Mouse (Mus musculus) gastrocnemius, postnatal 25 days (tissue): ENCODE results near the gene Synj2. TPM values are rescaled to one million over a fixed set of nuclear protein-coding genes. Genes with fewer than 3 reads are reported as not detected.

Source experiments
- DNase-seq: peaks from one replicate; pipeline ENCODE4 v3.0.0; 2022
- total RNA-seq, 2 experiments: library from RNA; stranded (reverse); gene quantifications; 1 replicate in 1 of 2; 2 replicates in 1 of 2; pipeline ENCODE4 v1.2.3; 2021

Synj2 gene
- total RNA-seq, 2 experiments from 2014 or later, result 35.8 to 48.7 TPM

DNA sequence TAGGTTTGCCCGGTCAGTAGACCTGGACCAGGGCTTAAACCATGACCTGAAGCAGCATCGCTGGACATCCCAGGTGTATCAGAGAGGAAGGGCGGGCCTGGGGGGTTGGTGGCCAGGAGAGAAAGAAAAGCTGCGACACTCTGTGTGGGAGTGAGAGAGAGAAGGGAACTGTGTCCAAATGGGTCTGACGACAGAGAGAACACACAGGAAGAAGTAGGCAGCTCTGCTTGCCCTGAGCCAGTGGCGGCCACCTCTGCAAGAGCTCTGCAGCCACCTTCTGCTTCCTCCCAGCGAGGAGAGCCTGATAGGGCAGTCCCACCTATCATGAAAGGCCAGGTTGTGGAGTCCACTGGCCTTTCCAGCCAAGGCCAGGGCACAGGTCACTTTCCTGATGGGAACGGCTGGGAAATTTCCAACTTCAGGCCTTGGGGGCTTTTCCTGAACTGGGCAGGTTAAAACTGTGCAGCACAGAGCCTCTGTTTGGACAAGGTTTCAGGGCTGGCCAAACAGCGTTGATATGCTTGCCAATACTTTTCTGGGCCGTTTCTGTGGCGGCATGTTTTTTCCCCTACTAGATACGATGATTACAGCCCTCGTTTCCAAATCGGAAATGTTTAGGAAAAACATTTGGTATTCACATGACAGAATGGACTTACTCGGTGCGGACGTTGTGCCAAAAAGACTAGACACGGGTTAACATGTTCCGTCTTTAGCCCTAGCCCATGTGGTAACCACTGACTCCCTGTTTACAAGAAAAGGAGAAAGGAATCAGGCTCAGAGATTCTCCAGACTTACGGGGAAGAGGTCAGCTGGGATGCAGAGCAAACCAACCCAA is 35.4 kb downstream of the Synj2 start:
- no peak for DNase-seq

DNA sequence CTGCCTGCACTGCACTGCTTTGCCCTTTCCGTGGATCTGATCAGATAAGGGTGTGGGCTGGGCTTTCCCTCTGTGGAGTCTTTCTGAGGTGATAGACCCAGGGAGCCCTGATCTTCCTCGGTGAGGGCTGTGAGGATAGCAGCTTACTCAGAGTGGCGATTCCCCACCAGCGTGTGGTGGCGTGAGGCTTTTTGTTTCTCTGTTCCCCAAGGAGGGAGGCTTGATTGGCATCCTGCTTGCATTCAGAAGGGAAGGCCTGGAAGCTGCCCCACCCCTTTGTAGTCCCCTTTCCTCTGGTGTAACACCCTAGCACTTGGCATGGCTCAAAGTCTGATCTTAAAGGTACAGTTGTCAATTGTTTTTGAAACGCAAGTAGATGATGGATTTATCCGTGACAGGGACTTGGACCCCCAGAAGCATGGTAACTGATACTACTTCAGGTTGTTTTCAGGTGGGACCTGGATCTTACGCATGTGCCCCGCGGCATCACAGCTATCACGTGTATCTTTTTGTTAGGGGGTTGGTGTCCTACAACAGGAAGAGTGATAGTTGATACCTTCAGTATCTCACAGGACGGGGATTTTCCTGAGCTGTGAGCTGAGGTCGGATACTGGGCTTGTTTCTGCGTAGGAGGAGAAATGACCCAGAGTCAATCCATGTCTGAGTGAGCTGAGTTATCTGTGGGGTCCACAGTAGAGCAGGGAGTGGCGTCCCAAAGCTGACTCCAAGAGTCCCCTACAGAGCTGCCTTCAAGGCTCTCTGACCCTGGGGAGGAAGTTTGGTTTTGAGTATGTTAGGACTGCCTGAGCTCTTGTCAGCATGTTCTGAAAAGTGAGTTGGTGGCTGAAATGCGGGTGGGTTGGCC is 36.2 kb downstream of the Synj2 start:
- peak; percentile 55 for DNase-seq

DNA sequence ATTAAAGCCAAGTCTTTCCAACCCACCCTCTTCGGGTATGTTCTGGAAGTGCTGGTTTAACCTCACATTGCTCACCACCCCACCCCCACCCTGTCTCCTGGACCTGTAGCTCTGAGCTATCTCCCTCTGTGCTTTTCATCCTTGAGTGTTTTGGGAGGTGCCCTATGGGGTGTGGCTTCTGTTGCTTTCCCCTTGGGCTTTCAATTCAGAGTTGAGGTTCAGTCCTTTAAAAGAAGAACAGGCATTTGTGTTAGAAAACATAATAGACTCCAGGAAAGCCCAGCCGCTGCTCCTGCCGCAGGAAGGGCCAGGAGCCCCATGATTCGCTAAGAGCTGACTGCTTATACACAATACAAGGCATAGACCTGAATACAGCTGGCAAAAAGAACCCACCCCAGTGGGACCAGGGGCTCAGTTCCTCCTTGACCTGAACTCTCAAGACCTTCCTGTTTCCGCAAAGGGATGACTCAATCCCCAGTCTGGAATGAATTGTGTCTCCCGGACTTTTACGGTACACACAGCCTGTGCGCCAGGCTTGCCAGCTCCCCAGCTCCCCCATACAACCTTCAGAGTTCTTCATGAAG is 36.9 kb downstream of the Synj2 start:
- no peak for DNase-seq

DNA sequence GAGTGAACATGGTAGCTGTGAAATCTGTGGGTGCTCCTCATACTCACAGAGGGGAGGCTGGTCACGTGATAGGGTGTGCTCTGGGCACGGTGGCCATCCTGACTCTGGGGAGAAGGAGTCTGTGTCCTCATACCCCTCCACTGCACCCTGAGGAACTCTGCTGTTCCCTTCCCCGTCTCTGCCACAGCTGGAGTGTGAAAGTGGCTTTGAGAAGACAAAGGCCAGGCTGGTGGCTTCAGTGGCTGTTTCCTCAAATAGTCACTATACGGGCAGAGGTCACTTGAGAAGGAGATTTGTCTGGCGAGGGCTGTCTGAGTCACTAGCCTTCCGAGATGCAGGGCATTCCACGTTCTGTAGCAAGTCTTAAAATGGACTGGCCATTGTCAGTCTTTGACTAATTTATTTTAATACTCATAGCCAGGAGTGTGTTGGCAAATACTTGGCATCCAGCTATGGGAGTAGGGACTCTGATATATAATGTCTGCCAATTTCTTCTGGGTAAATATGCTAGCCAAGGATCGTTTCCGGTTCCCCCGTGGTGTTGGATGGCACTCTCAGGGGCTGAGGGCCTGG is 37.5 kb downstream of the Synj2 start:
- DNase-seq, result no peak

DNA sequence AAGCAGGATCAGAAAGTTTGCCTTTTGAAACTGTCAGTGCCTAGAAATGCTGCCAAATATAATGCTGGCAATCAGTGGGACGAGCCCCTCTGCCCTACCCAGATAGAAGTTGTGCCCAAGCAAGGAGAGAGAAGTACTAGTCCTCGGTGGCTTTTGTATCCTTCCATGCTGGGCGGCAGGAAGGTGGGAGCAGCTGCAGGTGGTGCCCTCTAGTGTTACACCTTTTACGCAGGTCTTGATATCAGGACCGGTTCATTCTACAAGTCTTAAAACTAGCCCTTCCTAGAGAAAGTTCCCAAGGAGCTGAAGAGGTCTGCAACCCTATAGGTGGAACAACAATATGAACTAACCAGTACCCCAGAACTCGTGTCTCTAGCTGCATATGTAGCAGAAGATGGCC is 39.8 kb downstream of the Synj2 start:
- DNase-seq, result no peak

DNA sequence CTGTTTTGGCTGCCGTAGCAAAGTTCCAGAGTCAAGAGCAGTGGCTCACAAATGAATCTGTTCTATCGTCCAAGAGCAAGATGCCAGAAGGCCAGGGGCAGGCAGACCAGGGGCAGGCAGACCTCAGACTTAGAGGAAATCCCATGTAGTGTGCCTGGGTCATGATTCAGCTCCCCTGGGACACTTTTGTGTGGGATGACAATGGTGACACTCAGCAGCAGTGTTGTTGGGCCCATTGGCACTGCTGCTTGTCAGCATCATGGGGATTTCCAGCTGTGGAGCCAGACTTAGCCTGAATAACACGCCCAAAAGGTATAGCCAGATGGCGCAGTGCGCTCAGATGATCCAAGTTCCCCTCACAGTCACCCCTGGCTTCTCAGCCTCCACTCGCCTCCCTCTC is 42.1 kb downstream of the Synj2 start:
- no peak for DNase-seq

DNA sequence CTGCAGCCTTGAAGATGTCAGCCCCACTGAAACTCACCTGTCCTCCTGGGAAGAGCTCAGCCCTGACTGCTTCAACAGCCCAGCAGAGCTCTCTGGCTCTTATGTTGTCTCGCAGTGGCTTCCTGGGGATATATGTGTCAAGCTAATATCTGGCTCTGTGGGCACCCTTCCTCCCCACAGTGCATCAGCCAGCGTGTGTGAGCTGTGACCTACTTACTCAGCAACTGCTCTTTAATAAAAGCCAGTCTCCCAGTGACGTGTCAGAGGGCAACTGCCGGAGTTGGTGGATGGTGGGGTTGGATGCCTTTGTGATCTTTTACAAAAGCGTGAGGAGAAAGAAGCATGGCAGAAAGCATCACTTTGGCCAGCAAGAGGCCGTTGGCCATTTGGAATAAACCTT is 42.8 kb downstream of the Synj2 start:
- no peak for DNase-seq

DNA sequence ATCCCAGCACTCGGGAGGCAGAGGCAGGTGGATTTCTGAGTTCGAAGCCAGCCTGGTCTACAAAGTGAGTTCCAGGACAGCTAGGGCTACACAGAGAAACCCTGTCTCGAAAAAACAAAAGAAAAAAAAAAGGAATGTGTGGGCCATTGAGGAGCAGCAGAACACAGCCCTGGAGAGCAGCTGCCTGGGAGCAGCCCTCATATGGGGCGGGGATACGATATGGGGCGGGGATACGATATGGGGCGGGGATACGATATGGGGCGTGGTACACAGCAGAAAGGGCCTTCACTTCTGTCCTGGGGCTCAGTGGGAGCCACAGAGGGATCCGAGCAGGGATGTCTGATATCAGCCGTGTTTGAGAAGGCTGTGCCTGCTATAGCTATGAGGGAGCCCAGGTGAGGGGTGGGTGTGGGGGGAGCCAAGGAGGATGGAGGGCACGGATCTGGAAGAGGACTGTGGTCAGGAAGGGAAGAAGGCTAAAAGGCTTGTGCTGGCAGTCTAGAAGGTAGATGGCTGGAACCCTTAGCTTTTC is 43.7 kb downstream of the Synj2 start:
- DNase-seq, result no peak

DNA sequence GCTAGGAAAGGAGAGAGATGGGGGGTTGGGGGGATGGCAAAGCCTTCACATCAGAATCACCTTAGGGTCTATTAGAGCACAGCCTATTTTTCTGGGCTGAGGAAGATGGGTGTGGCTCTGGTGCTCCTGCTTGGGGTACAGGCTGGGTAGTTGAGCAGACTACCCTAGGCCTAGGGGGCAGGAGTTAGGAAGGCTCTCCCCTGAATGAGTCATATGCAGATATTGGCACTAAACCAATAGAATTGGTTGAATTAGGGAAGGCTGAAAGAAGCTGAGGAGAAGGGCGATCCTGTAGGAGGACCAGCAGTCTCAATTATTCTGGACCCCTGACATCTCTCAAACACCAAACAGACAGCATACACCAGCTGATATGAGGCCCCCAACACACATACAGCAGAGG is 44.2 kb downstream of the Synj2 start:
- DNase-seq, result no peak

DNA sequence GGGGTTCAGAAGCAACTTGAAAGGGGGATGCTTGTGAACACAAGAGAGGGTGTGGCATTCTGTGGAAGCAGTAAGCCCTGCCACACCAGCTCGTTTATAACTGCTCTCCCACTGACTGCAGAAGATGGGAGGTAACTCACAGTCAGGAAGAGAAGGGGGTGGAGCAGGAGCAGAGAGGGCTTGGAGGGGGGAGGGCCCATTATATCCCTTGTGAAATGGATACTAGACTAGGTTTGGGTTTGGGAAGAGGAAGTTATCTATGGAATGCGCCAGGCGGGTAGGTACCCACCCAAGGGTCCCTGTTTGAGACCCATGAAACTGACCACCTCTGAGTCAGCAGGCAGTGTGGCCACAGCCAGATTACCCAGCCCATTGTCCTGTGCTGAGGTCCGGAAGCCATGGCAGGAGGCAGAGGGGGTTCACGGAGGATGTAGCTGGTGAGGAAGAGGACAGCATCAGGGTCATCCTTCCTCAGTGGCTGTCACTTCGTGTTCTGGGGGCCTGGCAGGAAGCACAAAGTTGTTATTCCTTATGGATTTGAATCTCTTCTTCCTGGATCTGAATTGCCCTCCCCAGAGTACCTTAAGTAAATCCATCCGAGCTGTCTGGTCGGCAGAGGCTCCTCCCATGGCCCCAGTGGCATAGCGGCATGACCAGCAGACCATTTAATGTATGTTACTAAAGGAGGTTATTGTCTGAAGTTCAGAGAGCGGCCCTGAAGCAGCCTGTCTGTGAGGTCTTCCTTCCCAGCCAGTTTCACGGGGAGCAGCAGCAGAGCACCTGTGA is 46.4 kb downstream of the Synj2 start:
- DNase-seq, result peak; percentile 4

DNA sequence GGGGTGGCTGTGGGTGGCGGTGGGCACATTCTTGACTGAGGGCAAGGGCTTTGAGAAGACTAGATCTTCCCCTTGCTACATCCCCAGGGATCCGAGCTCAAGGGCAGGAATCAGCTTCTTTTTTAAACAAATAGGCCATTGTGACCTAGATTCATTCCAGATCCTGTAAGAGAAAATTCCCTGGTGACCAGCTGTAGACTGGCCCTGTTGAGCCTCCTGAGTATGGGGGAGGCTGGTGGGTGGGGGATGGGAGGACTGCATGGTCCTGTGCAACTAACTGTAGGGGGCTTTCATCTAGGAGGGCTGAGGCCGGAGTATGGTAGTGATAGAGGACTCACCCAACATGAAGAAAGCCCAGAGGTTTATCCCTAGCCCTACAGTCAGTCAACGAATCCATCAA is 47.0 kb downstream of the Synj2 start:
- DNase-seq, result no peak

DNA sequence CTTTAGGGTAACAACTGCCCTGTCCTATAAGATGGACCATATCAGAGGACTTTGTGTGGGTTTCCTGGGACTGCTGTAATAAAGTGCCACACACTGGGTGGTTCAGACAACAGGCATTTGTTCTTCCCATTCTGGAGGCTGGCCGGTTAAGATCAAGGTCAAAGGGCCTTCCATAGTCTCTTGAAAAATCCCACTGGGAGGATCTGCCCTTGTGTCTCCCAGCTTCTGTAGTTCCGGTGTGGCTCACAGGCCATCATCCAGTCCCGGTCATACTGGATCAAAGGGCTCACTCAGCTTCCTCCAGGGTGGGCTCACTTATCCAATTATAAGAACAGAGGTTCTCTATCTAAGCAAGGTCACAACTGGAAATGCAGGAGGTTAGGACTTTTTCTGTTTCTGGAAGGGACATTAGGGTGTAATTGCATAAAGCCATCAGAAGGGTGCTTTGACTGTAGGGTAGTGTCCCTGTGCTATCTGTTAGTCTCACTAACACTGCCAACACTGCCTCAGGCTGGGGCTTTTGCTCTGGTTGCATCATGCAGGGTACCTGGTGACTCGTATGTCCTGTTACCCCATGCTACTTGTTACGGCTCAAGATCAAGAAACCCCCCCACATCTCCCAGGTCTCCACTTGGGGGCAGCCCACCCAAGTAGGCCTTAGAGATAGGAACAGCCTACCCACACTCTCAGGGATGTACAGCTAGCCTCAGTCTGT is 51.9 kb downstream of the Synj2 start:
- no peak for DNase-seq

DNA sequence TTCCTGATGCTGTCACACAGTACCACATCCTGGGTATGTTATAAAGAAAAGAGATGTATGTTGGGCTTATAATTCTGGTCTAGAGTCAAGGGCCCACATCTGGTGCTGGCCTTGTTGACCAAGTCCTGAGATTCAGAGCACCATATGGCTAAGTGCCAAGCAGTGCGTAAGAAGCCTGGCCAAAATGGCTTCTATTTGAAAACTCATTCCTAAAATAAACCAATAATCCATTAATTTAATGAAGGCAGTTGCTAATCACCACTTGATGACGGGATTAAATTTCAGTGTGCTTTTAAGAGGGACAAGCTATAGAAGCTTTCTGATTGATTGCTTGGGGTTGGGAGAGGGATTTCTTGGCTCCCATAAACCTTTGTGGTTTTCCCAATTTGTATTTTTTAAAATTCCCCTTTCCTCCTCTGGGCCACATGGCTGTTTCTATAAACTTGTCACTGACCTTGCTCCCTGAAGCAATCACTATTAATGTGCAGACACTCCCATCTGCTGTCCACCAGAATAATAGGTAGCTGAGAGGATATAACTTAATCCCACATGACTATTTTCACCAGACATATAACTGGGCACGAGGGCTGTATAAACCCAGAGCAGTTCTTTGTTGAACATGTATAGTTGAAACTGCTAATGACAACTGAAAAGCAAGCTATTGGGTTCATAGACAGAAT is 52.6 kb downstream of the Synj2 start:
- no peak for DNase-seq

DNA sequence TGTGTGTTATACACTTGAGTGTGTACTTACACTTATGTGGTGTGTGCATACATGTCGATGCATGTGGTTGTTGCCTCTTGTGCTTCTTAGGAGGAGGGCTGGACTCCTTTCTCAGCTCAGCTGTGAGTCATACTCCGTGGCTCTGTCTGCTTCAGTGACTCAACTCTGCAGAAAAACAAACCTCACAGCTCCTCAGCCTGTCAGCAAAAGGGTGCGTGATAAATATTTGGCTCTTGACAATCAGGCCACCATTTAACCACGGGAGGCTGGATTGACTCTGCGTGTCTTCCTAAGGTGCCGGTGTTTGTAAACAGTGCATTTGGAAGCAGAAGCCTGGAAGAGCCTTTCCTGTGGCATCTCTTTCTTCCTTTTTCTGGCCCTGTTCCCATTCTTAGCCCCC is 53.5 kb downstream of the Synj2 start:
- DNase-seq, result no peak

DNA sequence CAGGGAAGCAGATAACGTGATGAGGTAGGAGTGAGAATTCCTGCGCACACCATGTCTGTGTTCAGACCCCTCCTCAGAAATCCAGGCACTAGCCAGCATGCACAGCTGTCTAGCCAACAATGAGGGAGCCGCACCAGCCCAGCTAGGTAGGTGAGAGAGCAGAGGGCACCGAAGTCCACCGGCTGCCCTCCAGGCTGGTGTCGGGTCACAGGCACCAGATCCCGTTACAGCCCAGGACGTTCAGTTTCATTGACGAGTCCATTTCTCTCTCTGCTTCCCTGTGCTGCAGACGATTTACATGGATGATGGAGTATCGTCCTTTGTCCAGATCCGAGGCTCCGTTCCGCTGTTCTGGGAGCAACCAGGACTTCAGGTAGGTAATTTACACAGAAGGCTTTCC is 55.5 kb downstream of the Synj2 start:
- DNase-seq, result peak; percentile 68

DNA sequence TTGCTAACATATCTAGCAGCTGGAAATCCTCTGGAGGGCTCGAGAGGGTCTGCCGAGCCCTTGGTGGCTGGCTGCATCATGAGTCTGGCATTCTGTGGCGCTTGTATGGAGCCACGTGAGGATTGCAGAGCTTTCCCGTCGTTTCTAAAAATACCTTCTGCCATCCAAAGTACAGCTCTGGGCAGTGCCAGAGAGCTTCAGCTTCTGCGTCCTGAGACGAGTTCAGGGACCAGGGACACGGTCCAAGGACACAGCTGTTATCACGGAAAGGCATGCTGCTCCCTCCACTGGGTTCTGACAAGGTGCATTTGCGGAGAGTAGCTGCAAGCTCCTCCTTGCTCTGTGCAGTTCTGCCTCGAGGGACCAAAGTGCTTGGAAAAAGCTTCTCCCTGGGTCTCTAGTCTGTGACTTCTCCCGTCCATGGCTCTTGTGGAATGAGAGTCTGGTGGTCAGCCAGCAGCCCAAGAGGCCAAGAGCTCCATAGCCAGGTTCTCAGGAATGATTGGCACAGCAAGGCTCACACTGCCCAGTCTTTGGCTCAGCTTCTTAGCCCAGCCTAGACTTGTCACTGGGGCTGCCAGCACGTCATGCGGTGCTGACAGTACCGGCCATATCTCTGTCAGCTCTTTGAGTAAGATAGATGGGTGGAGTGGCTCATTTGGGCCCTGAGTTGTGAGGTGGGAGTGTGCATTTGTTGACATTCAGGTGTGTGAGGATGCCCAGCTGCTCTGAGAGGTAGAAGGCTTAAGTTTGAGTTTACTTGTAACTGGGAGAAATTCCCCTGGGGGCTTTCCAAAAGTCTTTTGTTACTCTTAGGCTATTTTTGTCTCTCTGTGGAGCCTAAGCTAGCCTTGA is 56.5 kb downstream of the Synj2 start:
- peak; percentile 86 for DNase-seq

DNA sequence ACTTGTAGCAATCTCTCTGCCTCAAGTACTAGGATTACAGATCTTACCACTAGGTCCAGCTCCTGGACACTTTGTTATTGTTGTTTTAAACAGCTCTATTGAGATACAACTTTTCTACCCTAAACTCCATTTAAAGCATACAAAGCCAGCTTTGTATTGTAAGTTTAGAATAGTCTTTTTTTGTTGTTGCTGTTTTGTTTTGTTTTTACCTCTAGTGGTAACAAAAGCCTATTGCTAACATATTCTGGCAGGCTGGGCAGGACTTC is 57.1 kb downstream of the Synj2 start:
- no peak for DNase-seq

DNA sequence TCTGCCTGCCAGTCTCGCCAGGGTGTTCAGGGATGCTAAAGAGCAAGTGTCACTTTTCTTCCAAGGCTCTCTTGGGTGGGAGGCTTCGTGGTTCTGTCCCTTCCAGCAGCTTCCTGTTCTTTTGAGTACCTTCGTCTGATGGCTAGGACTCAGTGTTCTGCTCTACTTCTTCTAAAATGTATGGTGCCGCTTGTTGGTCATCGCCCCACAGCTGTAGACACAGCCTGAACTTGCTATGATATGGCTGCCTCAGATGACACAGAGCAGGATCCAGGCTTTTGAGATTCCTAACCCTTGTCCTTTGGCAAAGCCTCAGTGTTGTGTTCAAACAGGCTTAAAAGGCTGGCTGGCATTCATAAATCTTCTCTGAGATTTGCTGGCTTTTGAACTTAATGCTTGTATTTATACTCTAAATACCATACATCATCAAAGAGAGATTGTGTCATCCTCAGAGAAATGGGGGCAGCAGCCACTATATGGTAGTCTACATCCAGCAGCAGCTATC is 58.0 kb downstream of the Synj2 start:
- DNase-seq, result no peak

DNA sequence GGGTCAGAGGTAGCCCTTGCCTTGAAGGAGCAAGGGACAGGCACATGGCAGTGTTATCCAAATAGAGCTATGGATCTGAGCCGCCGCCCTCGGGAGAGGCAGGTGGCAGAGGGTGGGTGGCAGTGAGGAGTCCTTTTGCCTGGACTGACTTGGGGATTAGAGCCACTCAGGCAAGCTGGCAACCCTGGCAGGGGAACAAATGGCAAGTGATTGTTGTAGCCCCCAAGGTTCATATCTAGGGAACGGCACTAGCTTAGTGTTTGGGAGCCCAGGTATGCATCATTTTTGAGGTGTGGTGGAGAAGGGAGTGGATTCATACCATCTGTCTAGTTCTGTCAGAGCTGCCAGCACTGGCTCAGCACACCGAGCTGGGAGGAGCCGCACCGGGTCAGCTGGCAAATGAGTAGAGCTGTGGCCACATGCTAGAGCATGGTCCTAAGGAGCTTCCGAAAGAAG is 59.8 kb downstream of the Synj2 start:
- DNase-seq, result peak; percentile 55
